Mouse (Mus musculus): ENCODE measurements around the gene Mtmr11. TPM values are rescaled to one million over a fixed set of nuclear protein-coding genes. Genes with fewer than 3 reads are reported as not detected.

Mtmr11 gene
- total and polyA plus RNA-seq, 3 experiments = 0.81 to 2.5 (median 0.83) TPM

GRCm38 (mm10) chr3:96151836-96152235 lies 10.0 kb upstream of the Mtmr11 start:
- Histone ChIP-seq H3K36me3 (replicated peaks in 1 of 2; ENCODE audit: control insufficient read depth in 1 of 2, insufficient read depth in 1 of 2, low read length in 1 of 2) (peaks cover 55 to 93% of the 10 kb centered on the region in 2 experiments), H3K4me1 (ENCODE audit: control insufficient read depth in 1 of 2, insufficient read depth in 2 of 2) (peaks cover 4 to 20% of the 10 kb centered on the region in 2 experiments; a peak in 2 of 4 replicates), H3K4me3 (replicated peaks in 1 of 3; ENCODE audit: low read depth in 2 of 3, low read length in 2 of 3, poor library complexity in 1 of 3) (no peak overlapping the region), H3K4me2 (ENCODE audit: insufficient read depth, low read depth, poor library complexity, severe bottlenecking) (no peak overlapping the region), H3K27ac (ENCODE audit: insufficient read depth, low read depth) (no peak overlapping the region), H3K9me3 (replicated peaks; ENCODE audit: low read length) (no peaks in the 10 kb centered on the region), H3K79me2 (replicated peaks; ENCODE audit: control insufficient read depth, extremely low read depth, insufficient read depth, poor library complexity, severe bottlenecking) (no peaks in the 10 kb centered on the region), H3K27me3 (replicated peaks) (no peaks in the 10 kb centered on the region), H3K9ac (ENCODE audit: insufficient read depth, low read depth) (no peak overlapping the region)
- in situ Hi-C loops (cut with MboI; ENCODE audit: low pct_ligation_motif_present, low pct_unique_long_range_greater_than_20kb, low sequenced_read_pairs) = no loop called here
- DNase-seq (ENCODE audit: extremely low read depth) = no peak
- dilution Hi-C loops (cut with MboI; ENCODE audit: extremely low pct_ligation_motif_present, extremely low pct_unique_long_range_greater_than_20kb, low sequenced_read_pairs) = no loop called here
- TF ChIP-seq USF2 (conservative IDR thresholded peaks at IDR 0.05; ENCODE audit: low read depth, low read length) (no peak), ZKSCAN1 (IDR thresholded peaks at IDR 0.05; ENCODE audit: borderline replicate concordance, low read depth, low read length) (no peak), ZC3H11A (IDR thresholded peaks at IDR 0.05; ENCODE audit: low read depth, low read length) (no peak), CTCF (conservative IDR thresholded peaks at IDR 0.05 in 1 of 2, IDR thresholded peaks at IDR 0.05 in 1 of 2; ENCODE audit: low read depth in 2 of 2, low read length in 2 of 2) (no peak), RCOR1 (conservative IDR thresholded peaks at IDR 0.05; ENCODE audit: low read depth, low read length) (no peak), SIN3A (IDR thresholded peaks at IDR 0.05; ENCODE audit: low read length) (no peak), JUN (IDR thresholded peaks at IDR 0.05; ENCODE audit: insufficient read depth, low read depth, low read length) (no peak), CHD1 (IDR thresholded peaks at IDR 0.05; ENCODE audit: low read depth, low read length) (no peak), BHLHE40 (IDR thresholded peaks at IDR 0.05; ENCODE audit: low read depth, low read length) (no peak), CHD2 (IDR thresholded peaks at IDR 0.05; ENCODE audit: low read length) (no peak), TCF12 (IDR thresholded peaks at IDR 0.05; ENCODE audit: low read depth, low read length) (no peak), MAFK (IDR thresholded peaks at IDR 0.05; ENCODE audit: insufficient replicate concordance, low read length) (no peak)

GRCm38 (mm10) chr3:96152611-96153010 lies 9.2 kb upstream of the Mtmr11 start:
- Histone ChIP-seq H3K79me2 (replicated peaks; ENCODE audit: control insufficient read depth, extremely low read depth, insufficient read depth, poor library complexity, severe bottlenecking) (no peaks in the 10 kb centered on the region), H3K27ac (ENCODE audit: insufficient read depth, low read depth) (no peak overlapping the region), H3K9ac (ENCODE audit: insufficient read depth, low read depth) (no peak overlapping the region), H3K36me3 (replicated peaks in 1 of 2; ENCODE audit: control insufficient read depth in 1 of 2, insufficient read depth in 1 of 2, low read length in 1 of 2) (peaks cover 53 to 92% of the 10 kb centered on the region in 2 experiments), H3K4me1 (ENCODE audit: control insufficient read depth in 1 of 2, insufficient read depth in 2 of 2) (peaks cover 4 to 20% of the 10 kb centered on the region in 2 experiments; a peak in 2 of 4 replicates), H3K27me3 (replicated peaks) (no peaks in the 10 kb centered on the region), H3K4me3 (replicated peaks in 1 of 3; ENCODE audit: low read depth in 2 of 3, low read length in 2 of 3, poor library complexity in 1 of 3) (no peak overlapping the region), H3K4me2 (ENCODE audit: insufficient read depth, low read depth, poor library complexity, severe bottlenecking) (no peak overlapping the region), H3K9me3 (replicated peaks; ENCODE audit: low read length) (no peaks in the 10 kb centered on the region)
- in situ Hi-C loops (cut with MboI; ENCODE audit: low pct_ligation_motif_present, low pct_unique_long_range_greater_than_20kb, low sequenced_read_pairs) = no loop called here
- DNase-seq (ENCODE audit: extremely low read depth) = no peak
- TF ChIP-seq NRF1 (IDR thresholded peaks at IDR 0.05; ENCODE audit: low read depth, low read length) (no peak), POLR2AphosphoS2 (IDR thresholded peaks at IDR 0.05; ENCODE audit: low read depth, low read length) (no peak), GABPA (IDR thresholded peaks at IDR 0.05; ENCODE audit: insufficient replicate concordance, low read depth, low read length) (no peak), SIN3A (IDR thresholded peaks at IDR 0.05; ENCODE audit: low read length) (no peak), ELF1 (IDR thresholded peaks at IDR 0.05; ENCODE audit: low read depth, low read length) (no peak), E2F4 (IDR thresholded peaks at IDR 0.05; ENCODE audit: insufficient replicate concordance, low read depth, low read length) (no peak), MAX (IDR thresholded peaks at IDR 0.05; ENCODE audit: low read length) (no peak), POLR2A (IDR thresholded peaks at IDR 0.05; ENCODE audit: low read depth, low read length) (no peak), SMC3 (IDR thresholded peaks at IDR 0.05; ENCODE audit: low read depth, low read length) (no peak), ZMIZ1 (IDR thresholded peaks at IDR 0.05; ENCODE audit: low read depth, low read length) (no peak), ETS1 (conservative IDR thresholded peaks at IDR 0.05; ENCODE audit: low read depth, low read length) (no peak), MAFK (IDR thresholded peaks at IDR 0.05; ENCODE audit: insufficient replicate concordance, low read length) (no peak)
- dilution Hi-C loops (cut with MboI; ENCODE audit: extremely low pct_ligation_motif_present, extremely low pct_unique_long_range_greater_than_20kb, low sequenced_read_pairs) = no loop called here

Measured in CH12.LX (cell line).